Mouse (Mus musculus) thymus, adult 2 months (tissue): ENCODE measurements around the gene Irf2bpl. TPM values are rescaled to one million over a fixed set of nuclear protein-coding genes. Genes with fewer than 3 reads are reported as not detected.

ENCODE experiments used
- DNase-seq: peaks from one replicate; pipeline ENCODE4 v3.0.0; 2021
- H3K27ac ChIP-seq: fragments of 200-500 bp; 2 replicates; pipeline ENCODE4 v1.5.1; 2012; ENCODE audit warnings: low read length, control low read depth; ENCODE audit not compliant: control insufficient read depth, insufficient read depth
- H3K27me3 ChIP-seq: fragments of 200-500 bp; 2 replicates; pipeline ENCODE4 v1.6.1; 2012; ENCODE audit warnings: mild to moderate bottlenecking, low read length, moderate library complexity, mixed read lengths; ENCODE audit not compliant: control insufficient read depth, insufficient read depth
- H3K36me3 ChIP-seq: fragments of 200-500 bp; 2 replicates; pipeline ENCODE4 v1.6.1; 2012; ENCODE audit warnings: mild to moderate bottlenecking, low read length, moderate library complexity; ENCODE audit not compliant: control insufficient read depth, insufficient read depth
- H3K4me1 ChIP-seq: fragments of 200-500 bp; replicated peaks from 2 replicates; pipeline ENCODE4 v1.6.1; 2012; ENCODE audit warnings: low read length; ENCODE audit not compliant: control insufficient read depth, insufficient read depth
- H3K4me3 ChIP-seq: fragments of 200-500 bp; 2 replicates; pipeline ENCODE4 v1.5.1; 2012; ENCODE audit warnings: mild to moderate bottlenecking, low read length, control low read depth, moderate library complexity; ENCODE audit not compliant: control insufficient read depth, insufficient read depth
- CTCF ChIP-seq: fragments of 200-500 bp; IDR thresholded peaks from 2 replicates; pipeline ENCODE4 v1.5.1; 2012; ENCODE audit warnings: mild to moderate bottlenecking, control low read depth, low read length, moderate library complexity, borderline replicate concordance; ENCODE audit not compliant: control insufficient read depth, poor library complexity, insufficient read depth; ENCODE audit errors: extremely low read depth
- POLR2A ChIP-seq: fragments of 200-500 bp; IDR thresholded peaks from 2 replicates; pipeline ENCODE4 v1.6.1; 2012; ENCODE audit warnings: mild to moderate bottlenecking, low read length, control low read depth, moderate library complexity; ENCODE audit not compliant: control insufficient read depth, poor library complexity, insufficient read depth; ENCODE audit errors: extremely low read depth
- WGBS: fragments of 180-500 bp; shearing (Covaris S2); methylation state at CpG from one replicate; pipeline ENCODE4 v1.1.7; 2018; 5-methylcytosine and 5-hydroxymethylcytosine counted together
- polyA plus RNA-seq: library from polyadenylated mRNA; depleted of rRNA; stranded (reverse); fragments of >200 nt; gene quantifications from 2 replicates; pipeline ENCODE4 v1.2.3, GENCODE M21; 2012

Gene Irf2bpl
- polyA plus RNA-seq, 1 experiment: 38.6 TPM

- 96% methylated on average over 9 of the region's 9 CpGs for WGBS
- Histone ChIP-seq H3K27me3 (no peaks in the 10 kb centered on the region), H3K36me3 (no peaks in the 10 kb centered on the region), H3K27ac (no peak overlapping the region), H3K4me3 (no peak overlapping the region), H3K4me1 (no peaks in the 10 kb centered on the region)
- TF ChIP-seq POLR2A (no peak), CTCF (no peak)
- DNase-seq: no peak
Observed at GRCm38 (mm10) chr12:86872335-86873040, 12.1 kb downstream of the Irf2bpl start.

- Histone ChIP-seq H3K4me3 (no peak overlapping the region), H3K4me1 (peaks cover 5% of the 10 kb centered on the region; the same call in 1 of the 2 replicates), H3K27ac (no peak overlapping the region), H3K27me3 (no peaks in the 10 kb centered on the region), H3K36me3 (no peaks in the 10 kb centered on the region)
- DNase-seq: no peak
- TF ChIP-seq CTCF: no peak
- TF ChIP-seq POLR2A: no peak
- 89% methylated on average over 4 of the region's 4 CpGs for WGBS
Observed at GRCm38 (mm10) chr12:86871666-86872334, 12.8 kb downstream of the Irf2bpl start.

GRCm38 (mm10) chr12:86870996-86871395 is 13.6 kb downstream of the Irf2bpl start:
- peak; percentile 17 for DNase-seq
- peaks cover 5% of the 10 kb centered on the region; the same call in 1 of the 2 replicates for H3K4me1 ChIP-seq
- WGBS: 96% methylated on average over 3 of the region's 3 CpGs
- no peaks in the 10 kb centered on the region for H3K36me3 ChIP-seq
- H3K4me3 ChIP-seq: no peak overlapping the region
- no peaks in the 10 kb centered on the region for H3K27me3 ChIP-seq
- no peak for TF ChIP-seq POLR2A
- TF ChIP-seq CTCF: no peak
- H3K27ac ChIP-seq: no peak overlapping the region

GRCm38 (mm10) chr12:86869761-86870160 is 14.8 kb downstream of the Irf2bpl start:
- no peak overlapping the region for H3K4me3 ChIP-seq
- TF ChIP-seq CTCF: no peak
- no peak for TF ChIP-seq POLR2A
- no peak overlapping the region for H3K27ac ChIP-seq
- WGBS: 91% methylated on average over 6 of the region's 6 CpGs
- H3K4me1 ChIP-seq: peaks cover 5% of the 10 kb centered on the region; the same call in 1 of the 2 replicates
- no peak for DNase-seq
- H3K36me3 ChIP-seq: no peaks in the 10 kb centered on the region
- H3K27me3 ChIP-seq: no peaks in the 10 kb centered on the region

- no peak for DNase-seq
- WGBS: 65% methylated on average over 14 of the region's 14 CpGs
- H3K27ac ChIP-seq: peak overlapping the region; percentile 14; the same call in 1 of the 2 replicates
Observed at GRCm38 (mm10) chr12:86867271-86868223, 17.1 kb downstream of the Irf2bpl start.

More at GRCm38 (mm10) chr12:86867271-86868223, 17.1 kb downstream of the Irf2bpl start:
- Histone ChIP-seq H3K36me3 (no peaks in the 10 kb centered on the region), H3K4me3 (no peak overlapping the region), H3K27me3 (no peaks in the 10 kb centered on the region), H3K4me1 (peaks cover 5% of the 10 kb centered on the region; the same call in 1 of the 2 replicates)
- TF ChIP-seq POLR2A: no peak
